Mouse (Mus musculus) adrenal gland (tissue): ENCODE results near the gene Rhox2f.
"Not testable (repeated sequence)": the region's sequence is repeated elsewhere in the genome, so short reads cannot be mapped to it uniquely, and the experiment has no call there.

Experiments used
- intact Hi-C: fragments of 180-260 bp; cut with DNase I; formaldehyde crosslinking; loops from one replicate; pipeline ENCODE4 v1.15.1; 2025
- long read RNA-seq, 2 experiments: library from polyadenylated mRNA; unstranded; transcript quantifications; one replicate each; pipeline ENCODE4 v2.0.0; 2020; ENCODE audit warnings: borderline replicate concordance in 1 of 2; ENCODE audit not compliant: insufficient replicate concordance in 1 of 2

Rhox2f gene
- long read RNA-seq, experiment 1, result 0 reads
- long read RNA-seq, experiment 2, result 0 reads

GRCm38 (mm10) chrX:37571105-37571504 lies at the start of gene Rhox2f:
TSS of gene Rhox2f (plus strand) at chrX:37571405.
- intact Hi-C loops, result not testable (repeated sequence)

DNA sequence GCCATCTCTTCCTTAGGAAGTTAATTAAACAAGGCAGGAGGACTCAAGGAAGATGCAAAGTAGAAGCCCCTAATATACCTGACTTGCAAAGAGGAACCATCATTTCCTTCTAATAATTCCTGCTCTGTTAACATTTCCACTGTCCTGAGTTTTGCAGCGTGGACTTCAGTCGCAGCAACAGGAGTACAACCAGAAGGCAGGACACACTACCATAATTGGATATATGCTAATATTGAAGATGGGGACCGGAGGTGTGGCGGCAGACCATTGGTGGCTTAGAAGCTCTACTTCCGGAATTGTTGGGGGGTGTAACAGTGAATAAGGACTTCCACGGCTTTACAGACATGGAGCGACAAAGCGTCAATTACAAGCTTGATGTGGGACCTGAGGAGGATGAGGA lies 41.1 kb upstream of the Rhox2f start, which contains the start of gene Rhox2e:
Gene Rhox2e, plus strand, starts transcription at position 301 of the 400 bp plus-strand sequence.
- intact Hi-C loops, result not testable (repeated sequence)

DNA sequence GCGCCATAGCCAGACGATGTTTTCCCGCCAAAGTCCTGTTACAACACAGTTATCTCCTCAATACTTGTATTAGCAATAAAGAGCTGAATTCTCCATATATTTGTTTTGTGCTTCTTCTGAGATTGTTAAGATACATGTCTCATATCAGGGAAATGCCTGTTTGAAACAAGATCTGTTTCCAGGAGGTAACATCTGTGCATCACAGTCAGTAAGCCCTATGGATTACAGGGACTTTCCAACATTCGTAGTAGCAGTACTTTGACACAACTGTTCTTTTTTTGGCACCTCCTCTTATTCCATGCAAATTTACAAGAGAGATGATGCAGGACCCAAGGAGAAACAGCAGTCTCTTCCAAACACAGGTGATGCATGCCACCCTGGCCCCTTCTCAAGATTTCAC lies 29.5 kb upstream of the Rhox2f start, which contains the start of gene Rhox3e:
Gene Rhox3e, plus strand, starts transcription at position 301 of the 400 bp plus-strand sequence.
- intact Hi-C loops, result not testable (repeated sequence)

GRCm38 (mm10) chrX:37557112-37557511 lies 14.1 kb upstream of the Rhox2f start, which contains the start of gene Rhox4e:
TSS of gene Rhox4e (plus strand) at chrX:37557412.
- intact Hi-C loops, result not testable (repeated sequence)

- intact Hi-C loops, result not testable (repeated sequence)
These were observed 1.4 kb downstream of the Rhox2f start for GRCm38 (mm10) chrX:37572638-37573037.

DNA sequence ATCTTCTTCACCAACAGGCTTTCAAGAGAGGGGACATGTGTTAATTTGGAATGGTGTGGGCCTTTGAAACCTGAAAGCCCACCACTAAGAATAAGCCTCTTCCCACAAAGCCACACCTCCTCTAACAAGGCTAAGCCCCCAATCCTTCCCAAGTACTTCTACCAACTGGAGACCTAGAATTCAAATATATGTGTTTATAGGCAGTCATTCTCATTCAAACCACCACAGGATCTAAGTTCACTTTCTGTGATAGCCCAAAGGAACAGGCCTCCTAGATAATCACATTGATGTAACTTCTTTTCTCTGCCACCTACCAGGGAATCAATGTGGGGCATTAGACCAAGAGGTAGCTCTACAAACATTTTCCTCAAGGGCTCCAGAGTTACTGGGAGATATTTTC lies 9.5 kb downstream of the Rhox2f start, which contains the start of gene Rhox3f:
Gene Rhox3f, plus strand, starts transcription at position 301 of the 400 bp plus-strand sequence.
- intact Hi-C loops, result not testable (repeated sequence)

DNA sequence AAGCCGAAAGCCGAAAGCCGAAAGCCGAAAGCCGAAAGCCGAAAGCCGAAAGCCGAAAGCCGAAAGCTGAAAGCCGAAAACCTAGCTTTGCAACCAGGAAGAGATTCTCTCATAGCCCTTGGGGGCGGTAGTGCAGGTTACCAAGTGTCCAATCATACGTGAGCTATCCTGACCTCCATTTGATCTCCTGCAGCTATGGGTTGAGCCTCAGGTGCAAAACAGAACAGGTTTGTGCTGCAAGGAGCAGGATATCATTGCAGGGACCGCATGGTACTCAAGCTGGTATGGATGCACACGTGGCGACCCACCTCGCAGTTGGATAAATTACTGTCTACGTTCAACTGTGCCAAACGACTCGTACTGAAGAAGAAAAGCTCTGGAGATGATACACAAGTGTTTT lies 36.4 kb downstream of the Rhox2f start, which contains the start of gene Rhox4f:
Gene Rhox4f, minus strand, starts transcription at position 101 of the 400 bp plus-strand sequence.
- intact Hi-C loops, result not testable (repeated sequence)
